Mouse (Mus musculus): ENCODE data around the gene Snx9. TPM values are rescaled to one million over a fixed set of nuclear protein-coding genes. Genes with fewer than 3 reads are reported as not detected.

The Snx9 gene
- total and polyA plus RNA-seq, 3 experiments, result 12.9 to 22.8 TPM; not detected in 1

- H3K79me2 ChIP-seq (ENCODE audit: control insufficient read depth, insufficient read depth, low read length, poor library complexity), result no peaks in the 10 kb centered on the region
- H3K27ac ChIP-seq (ENCODE audit: control insufficient read depth, low read depth, low read length), result no peak overlapping the region
- H3K27me3 ChIP-seq (ENCODE audit: control insufficient read depth in 1 of 2, insufficient read depth in 2 of 2, low read length in 2 of 2), result no peaks in the 10 kb centered on the region
- H3K9ac ChIP-seq (ENCODE audit: control insufficient read depth, low read depth, low read length, poor library complexity, severe bottlenecking), result no peak overlapping the region
- H3K36me3 ChIP-seq (ENCODE audit: control insufficient read depth in 1 of 2, insufficient read depth in 2 of 2, low read length in 2 of 2), result no peaks in the 10 kb centered on the region
- H3K9me3 ChIP-seq (replicated peaks; ENCODE audit: insufficient read depth, low read length), result no peaks in the 10 kb centered on the region
- H3K4me1 ChIP-seq (ENCODE audit: control insufficient read depth in 1 of 2, insufficient read depth in 2 of 2, low read length in 2 of 2), result no peaks in the 10 kb centered on the region
- DNase-seq (ENCODE audit: low read depth, low spot score), result no peak
- no peak overlapping the region for H3K4me3 ChIP-seq (ENCODE audit: control insufficient read depth in 1 of 2, insufficient read depth in 1 of 2, low read depth in 2 of 2, low read length in 2 of 2)
- TF ChIP-seq MYC (IDR thresholded peaks at IDR 0.05; ENCODE audit: low read depth, low read length) (no peak), POLR2AphosphoS2 (IDR thresholded peaks at IDR 0.05; ENCODE audit: low read length) (no peak), CTCF (IDR thresholded peaks at IDR 0.05 in 2 of 3, conservative IDR thresholded peaks at IDR 0.05 in 1 of 3; ENCODE audit: control insufficient read depth in 1 of 3, insufficient read depth in 1 of 3, low read depth in 2 of 3, low read length in 3 of 3, poor library complexity in 1 of 3, severe bottlenecking in 1 of 3) (no peak), JUND (IDR thresholded peaks at IDR 0.05; ENCODE audit: low read depth, low read length) (no peak), ZMIZ1 (IDR thresholded peaks at IDR 0.05; ENCODE audit: low read depth, low read length) (no peak), ETS1 (IDR thresholded peaks at IDR 0.05; ENCODE audit: low read depth, low read length) (no peak), USF1 (IDR thresholded peaks at IDR 0.05; ENCODE audit: low read depth, low read length) (no peak), KAT2A (conservative IDR thresholded peaks at IDR 0.05; ENCODE audit: low read depth, low read length) (no peak)
These were observed 18.6 kb upstream of the Snx9 start for GRCm38 (mm10) chr17:5822541-5822940.

GRCm38 (mm10) chr17:5823032-5823431, 18.1 kb upstream of the Snx9 start:
- Histone ChIP-seq H3K27me3 (ENCODE audit: control insufficient read depth in 1 of 2, insufficient read depth in 2 of 2, low read length in 2 of 2) (no peaks in the 10 kb centered on the region), H3K79me2 (ENCODE audit: control insufficient read depth, insufficient read depth, low read length, poor library complexity) (no peaks in the 10 kb centered on the region), H3K4me3 (ENCODE audit: control insufficient read depth in 1 of 2, insufficient read depth in 1 of 2, low read depth in 2 of 2, low read length in 2 of 2) (no peak overlapping the region), H3K9ac (ENCODE audit: control insufficient read depth, low read depth, low read length, poor library complexity, severe bottlenecking) (no peak overlapping the region), H3K27ac (ENCODE audit: control insufficient read depth, low read depth, low read length) (no peak overlapping the region), H3K9me3 (replicated peaks; ENCODE audit: insufficient read depth, low read length) (no peaks in the 10 kb centered on the region), H3K36me3 (ENCODE audit: control insufficient read depth in 1 of 2, insufficient read depth in 2 of 2, low read length in 2 of 2) (no peaks in the 10 kb centered on the region), H3K4me1 (ENCODE audit: control insufficient read depth in 1 of 2, insufficient read depth in 2 of 2, low read length in 2 of 2) (0 out of 4 replicates have a peak, but pooled peaks cover 0 to under 1% of the 10 kb centered on the region in 2 experiments)
- TF ChIP-seq E2F4 (IDR thresholded peaks at IDR 0.05; ENCODE audit: borderline replicate concordance, low read depth, low read length) (no peak), NRF1 (IDR thresholded peaks at IDR 0.05; ENCODE audit: insufficient read depth, low read depth, low read length, poor library complexity, severe bottlenecking) (no peak), USF1 (IDR thresholded peaks at IDR 0.05; ENCODE audit: low read depth, low read length) (no peak), NELFE (IDR thresholded peaks at IDR 0.05; ENCODE audit: low read depth, low read length) (no peak), MXI1 (IDR thresholded peaks at IDR 0.05; ENCODE audit: low read depth, low read length) (no peak), ZMIZ1 (IDR thresholded peaks at IDR 0.05; ENCODE audit: low read depth, low read length) (no peak), POLR2AphosphoS5 (IDR thresholded peaks at IDR 0.05; ENCODE audit: borderline replicate concordance, low read depth, low read length) (no peak)
- no peak for DNase-seq (ENCODE audit: low read depth, low spot score)

- H3K79me2 ChIP-seq (ENCODE audit: control insufficient read depth, insufficient read depth, low read length, poor library complexity), result no peaks in the 10 kb centered on the region
- no peaks in the 10 kb centered on the region for H3K9me3 ChIP-seq (replicated peaks; ENCODE audit: insufficient read depth, low read length)
- peaks cover 8 to 31% of the 10 kb centered on the region in 2 experiments for H3K4me1 ChIP-seq (ENCODE audit: control insufficient read depth in 1 of 2, insufficient read depth in 2 of 2, low read length in 2 of 2)
- no peaks in the 10 kb centered on the region for H3K27me3 ChIP-seq (ENCODE audit: control insufficient read depth in 1 of 2, insufficient read depth in 2 of 2, low read length in 2 of 2)
- no peak for TF ChIP-seq POLR2AphosphoS5 (IDR thresholded peaks at IDR 0.05; ENCODE audit: borderline replicate concordance, low read depth, low read length)
- TF ChIP-seq HCFC1 (IDR thresholded peaks at IDR 0.05; ENCODE audit: low read depth, low read length), result no peak
- TF ChIP-seq EP300 (IDR thresholded peaks at IDR 0.05; ENCODE audit: low read depth in 1 of 2, low read length in 2 of 2), result no peak
- no peak for TF ChIP-seq CHD2 (IDR thresholded peaks at IDR 0.05; ENCODE audit: low read length)
- no peak for TF ChIP-seq MAFK (IDR thresholded peaks at IDR 0.05; ENCODE audit: borderline replicate concordance, low read depth, low read length)
- TF ChIP-seq USF1 (IDR thresholded peaks at IDR 0.05; ENCODE audit: low read depth, low read length), result no peak
- no peak for TF ChIP-seq UBTF (IDR thresholded peaks at IDR 0.05; ENCODE audit: borderline replicate concordance, insufficient read depth, low read depth, low read length)
- TF ChIP-seq KAT2A (conservative IDR thresholded peaks at IDR 0.05; ENCODE audit: low read depth, low read length), result no peak
- TF ChIP-seq BHLHE40 (IDR thresholded peaks at IDR 0.05; ENCODE audit: borderline replicate concordance, low read depth, low read length), result no peak
- no peak for TF ChIP-seq GATA1 (IDR thresholded peaks at IDR 0.05; ENCODE audit: low read depth, low read length)
- TF ChIP-seq POLR2A (IDR thresholded peaks at IDR 0.05; ENCODE audit: control insufficient read depth in 1 of 2, insufficient read depth in 1 of 2, low read depth in 1 of 2, low read length in 2 of 2, poor library complexity in 1 of 2), result no peak
- no peak for TF ChIP-seq ELF1 (IDR thresholded peaks at IDR 0.05; ENCODE audit: low read depth, low read length)
- no peak for TF ChIP-seq NELFE (IDR thresholded peaks at IDR 0.05; ENCODE audit: low read depth, low read length)
- TF ChIP-seq E2F4 (IDR thresholded peaks at IDR 0.05; ENCODE audit: borderline replicate concordance, low read depth, low read length), result no peak
- no peak for TF ChIP-seq JUND (IDR thresholded peaks at IDR 0.05; ENCODE audit: low read depth, low read length)
- no peak overlapping the region for H3K4me3 ChIP-seq (ENCODE audit: control insufficient read depth in 1 of 2, insufficient read depth in 1 of 2, low read depth in 2 of 2, low read length in 2 of 2)
- H3K36me3 ChIP-seq (ENCODE audit: control insufficient read depth in 1 of 2, insufficient read depth in 2 of 2, low read length in 2 of 2), result peaks cover 0 to 29% of the 10 kb centered on the region in 2 experiments; a peak in 2 of 4 replicates
- no peak overlapping the region for H3K27ac ChIP-seq (ENCODE audit: control insufficient read depth, low read depth, low read length)
- no peak for DNase-seq (ENCODE audit: low read depth, low spot score)
- no peak overlapping the region for H3K9ac ChIP-seq (ENCODE audit: control insufficient read depth, low read depth, low read length, poor library complexity, severe bottlenecking)
These were observed 13.1 kb upstream of the Snx9 start for GRCm38 (mm10) chr17:5827836-5828582.
